Mouse (Mus musculus): ENCODE data around the gene Plcl2. TPM values are rescaled to one million over a fixed set of nuclear protein-coding genes. Genes with fewer than 3 reads are reported as not detected.
"Not testable (repeated sequence)": the region's sequence is repeated elsewhere in the genome, so short reads cannot be mapped to it uniquely, and the experiment has no call there.

The Plcl2 gene
- polyA plus RNA-seq, 1 experiment from 2014 or later, result 8.2 TPM

DNA sequence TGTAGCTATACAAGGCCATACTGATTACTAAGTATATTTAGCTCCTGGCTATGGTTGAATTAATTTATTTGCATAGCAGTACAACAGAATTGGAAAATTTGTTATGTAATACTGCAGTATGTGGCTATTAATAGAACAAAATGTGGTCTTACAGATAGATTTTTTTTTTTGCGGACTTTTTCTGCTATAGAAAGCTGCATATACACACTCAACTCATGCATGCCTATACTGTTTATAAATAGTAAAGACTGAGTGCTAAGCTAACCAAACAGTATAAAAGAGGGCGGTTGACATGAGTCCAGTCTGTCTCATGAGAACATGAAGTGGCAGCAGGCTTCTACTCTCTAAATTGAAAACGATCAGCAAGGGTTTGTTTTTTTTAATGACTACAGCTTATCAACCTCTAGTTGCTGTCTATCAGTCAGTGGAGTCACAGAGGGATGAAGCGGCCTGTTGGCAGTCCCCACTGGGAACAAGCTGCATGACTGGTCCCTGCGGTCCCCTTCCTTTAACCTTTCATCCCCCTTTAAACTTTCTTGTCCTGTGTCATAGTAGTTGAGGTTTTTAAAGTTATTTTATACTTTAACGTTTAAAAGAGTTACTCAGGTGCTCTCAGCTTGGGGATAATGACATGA is 8.7 kb downstream of the Plcl2 start:
- H3K27ac ChIP-seq (ENCODE audit: low read depth, low read length), result no peak overlapping the region
- 77% methylated on average over 6 of the region's 6 CpGs for WGBS
- H3K9ac ChIP-seq (ENCODE audit: low read depth, low read length), result no peak overlapping the region
- H3K4me1 ChIP-seq (ENCODE audit: control insufficient read depth, insufficient read depth, low read depth, low read length), result no peaks in the 10 kb centered on the region
- no peak overlapping the region for H3K4me3 ChIP-seq (ENCODE audit: low read length)
- no peak for ATAC-seq
- no peak overlapping the region for H3K4me2 ChIP-seq (ENCODE audit: low read length)
- no peaks in the 10 kb centered on the region for H3K9me3 ChIP-seq (ENCODE audit: control insufficient read depth, low read length)
- no peaks in the 10 kb centered on the region for H3K36me3 ChIP-seq (ENCODE audit: control insufficient read depth, insufficient read depth, low read length)
- no peaks in the 10 kb centered on the region for H3K27me3 ChIP-seq (replicated peaks; ENCODE audit: control insufficient read depth, insufficient read depth, low read length)

DNA sequence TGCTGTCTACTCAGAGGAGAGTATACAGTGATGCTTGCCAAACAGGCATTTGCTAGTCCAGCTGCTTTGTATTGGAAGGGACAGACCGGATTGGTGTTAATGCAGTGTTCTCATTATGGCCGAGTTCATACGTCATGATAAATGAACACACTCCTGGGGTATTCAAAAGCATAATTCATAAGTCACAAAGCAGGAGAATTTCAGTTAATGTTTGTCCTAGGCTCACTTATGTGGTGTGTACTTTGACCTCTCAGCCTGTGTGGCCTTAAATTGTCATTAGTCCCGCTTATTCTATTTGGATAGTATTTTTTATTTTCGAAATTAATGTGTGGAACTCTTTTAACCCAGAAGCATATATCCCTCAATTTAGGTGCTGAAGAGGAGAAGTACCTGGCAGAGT is 10.4 kb downstream of the Plcl2 start:
- 75% methylated on average over 5 of the region's 5 CpGs for WGBS
- H3K4me1 ChIP-seq (ENCODE audit: control insufficient read depth, insufficient read depth, low read depth, low read length), result no peaks in the 10 kb centered on the region
- ATAC-seq, result peak; percentile 50; the same call in 1 of the 2 replicates
- no peaks in the 10 kb centered on the region for H3K27me3 ChIP-seq (replicated peaks; ENCODE audit: control insufficient read depth, insufficient read depth, low read length)
- H3K4me2 ChIP-seq (ENCODE audit: low read length), result no peak overlapping the region
- H3K36me3 ChIP-seq (ENCODE audit: control insufficient read depth, insufficient read depth, low read length), result no peaks in the 10 kb centered on the region
- no peak overlapping the region for H3K27ac ChIP-seq (ENCODE audit: low read depth, low read length)
- no peaks in the 10 kb centered on the region for H3K9me3 ChIP-seq (ENCODE audit: control insufficient read depth, low read length)
- H3K9ac ChIP-seq (ENCODE audit: low read depth, low read length), result no peak overlapping the region
- no peak overlapping the region for H3K4me3 ChIP-seq (ENCODE audit: low read length)

DNA sequence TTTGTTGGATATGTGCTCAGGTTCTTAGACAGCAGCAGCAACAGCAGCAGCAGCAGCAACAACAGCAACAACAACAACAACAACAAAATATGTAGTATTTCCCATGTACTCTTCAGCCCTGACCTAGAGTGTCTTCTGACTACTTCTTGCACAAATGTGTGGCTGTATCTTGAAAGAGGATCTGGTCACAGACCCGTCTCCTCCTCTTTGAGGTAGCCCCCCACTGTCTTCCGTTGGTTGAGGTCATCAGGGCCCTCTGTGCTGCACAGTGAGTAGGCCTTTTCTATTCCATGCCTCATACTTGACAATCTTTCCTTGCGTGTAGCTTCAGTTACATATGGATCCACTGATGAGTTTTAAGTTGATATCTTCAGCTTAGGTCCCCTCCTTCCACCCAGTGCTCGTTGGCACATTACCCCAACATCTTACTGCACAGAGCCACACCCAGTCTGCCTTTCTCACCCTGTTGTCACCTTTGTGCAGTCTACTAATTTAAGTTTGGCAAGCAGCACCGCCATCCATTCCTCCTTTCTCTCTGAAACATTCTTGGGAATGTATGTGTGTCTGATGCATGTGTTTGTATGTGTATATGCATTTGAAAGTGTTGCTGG is 13.4 kb downstream of the Plcl2 start:
- 84% methylated on average over 5 of the region's 5 CpGs for WGBS

DNA sequence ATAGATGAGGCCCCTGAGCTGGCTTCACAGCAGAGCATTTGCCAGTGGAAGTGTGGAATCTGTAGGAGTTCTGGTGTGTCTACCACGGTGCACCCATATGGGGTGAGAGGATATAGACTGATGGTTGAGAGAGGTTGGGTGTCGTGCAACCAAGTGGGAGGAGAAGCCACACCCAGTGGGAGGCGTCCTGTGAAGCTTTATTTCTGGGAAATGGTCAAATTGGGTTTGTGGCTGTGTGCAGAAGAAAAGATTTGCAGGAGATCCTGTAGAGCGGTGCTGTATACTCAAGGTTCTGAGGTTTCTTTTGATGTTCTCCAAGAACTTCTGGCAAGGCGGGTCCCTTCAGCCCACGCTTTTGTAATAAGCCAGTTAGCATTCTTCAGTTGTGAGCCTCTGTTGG is 15.8 kb downstream of the Plcl2 start:
- Histone ChIP-seq H3K27ac (ENCODE audit: low read depth, low read length) (no peak overlapping the region), H3K9me3 (ENCODE audit: control insufficient read depth, low read length) (no peaks in the 10 kb centered on the region), H3K4me2 (ENCODE audit: low read length) (no peak overlapping the region), H3K9ac (ENCODE audit: low read depth, low read length) (no peak overlapping the region), H3K27me3 (replicated peaks; ENCODE audit: control insufficient read depth, insufficient read depth, low read length) (no peaks in the 10 kb centered on the region), H3K36me3 (ENCODE audit: control insufficient read depth, insufficient read depth, low read length) (no peaks in the 10 kb centered on the region), H3K4me1 (ENCODE audit: control insufficient read depth, insufficient read depth, low read depth, low read length) (no peaks in the 10 kb centered on the region), H3K4me3 (ENCODE audit: low read length) (no peak overlapping the region)
- 86% methylated on average over 6 of the region's 6 CpGs for WGBS
- ATAC-seq, result no peak

More for the DNA sequence above, 13.4 kb downstream of the Plcl2 start:
- Histone ChIP-seq H3K9me3 (ENCODE audit: control insufficient read depth, low read length) (no peaks in the 10 kb centered on the region), H3K4me1 (ENCODE audit: control insufficient read depth, insufficient read depth, low read depth, low read length) (no peaks in the 10 kb centered on the region), H3K27me3 (replicated peaks; ENCODE audit: control insufficient read depth, insufficient read depth, low read length) (no peaks in the 10 kb centered on the region), H3K4me3 (ENCODE audit: low read length) (no peak overlapping the region), H3K36me3 (ENCODE audit: control insufficient read depth, insufficient read depth, low read length) (no peaks in the 10 kb centered on the region), H3K27ac (ENCODE audit: low read depth, low read length) (no peak overlapping the region), H3K4me2 (ENCODE audit: low read length) (no peak overlapping the region), H3K9ac (ENCODE audit: low read depth, low read length) (no peak overlapping the region)
- ATAC-seq, result no peak

DNA sequence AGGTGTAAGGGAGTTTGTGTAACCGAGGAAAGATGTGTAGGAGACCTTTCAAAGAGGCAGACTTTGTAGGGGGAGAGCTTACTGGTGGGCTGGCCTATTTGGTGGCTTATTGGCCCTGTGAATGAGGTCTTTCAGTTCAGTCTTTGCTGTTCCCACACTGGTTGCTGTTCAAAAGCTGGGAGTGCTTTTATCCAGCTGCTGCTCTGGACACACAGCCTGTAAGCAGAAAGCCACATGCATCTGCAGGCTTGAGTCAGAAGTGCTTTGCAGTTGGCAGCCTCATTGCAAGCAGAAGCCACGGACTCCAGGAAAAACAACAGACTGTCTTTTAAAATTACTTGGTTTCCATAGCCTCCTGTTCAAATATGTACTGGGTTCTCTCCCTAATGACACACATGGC is 16.6 kb downstream of the Plcl2 start:
- Histone ChIP-seq H3K4me2 (ENCODE audit: low read length) (no peak overlapping the region), H3K36me3 (ENCODE audit: control insufficient read depth, insufficient read depth, low read length) (no peaks in the 10 kb centered on the region), H3K27ac (ENCODE audit: low read depth, low read length) (peak overlapping the region; percentile 29; the same call in 1 of the 2 replicates), H3K9me3 (ENCODE audit: control insufficient read depth, low read length) (no peaks in the 10 kb centered on the region), H3K4me3 (ENCODE audit: low read length) (no peak overlapping the region), H3K4me1 (ENCODE audit: control insufficient read depth, insufficient read depth, low read depth, low read length) (no peaks in the 10 kb centered on the region), H3K9ac (ENCODE audit: low read depth, low read length) (no peak overlapping the region), H3K27me3 (replicated peaks; ENCODE audit: control insufficient read depth, insufficient read depth, low read length) (no peaks in the 10 kb centered on the region)
- WGBS, result 48% methylated on average over 2 of the region's 2 CpGs
- ATAC-seq, result peak; percentile 70

DNA sequence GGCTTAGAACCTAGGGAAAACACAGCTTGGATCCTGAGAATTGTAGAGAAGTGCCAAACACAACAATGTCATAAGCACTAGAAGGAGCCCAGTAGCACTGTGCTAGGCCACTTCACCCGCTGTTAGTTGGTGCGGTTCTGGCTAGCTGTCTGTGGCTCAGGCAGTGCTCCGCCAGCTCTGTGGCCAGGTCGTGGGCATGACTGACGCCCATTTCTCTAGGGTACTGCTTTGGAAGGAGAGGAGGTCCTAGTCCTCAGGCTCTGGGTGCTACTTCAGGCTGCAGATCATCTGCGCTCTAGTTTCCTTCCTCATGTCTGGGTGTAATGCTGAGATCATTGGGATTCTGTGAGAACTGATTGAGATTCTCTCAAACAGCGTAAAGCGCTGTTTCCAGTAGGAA is 20.9 kb downstream of the Plcl2 start:
- no peak overlapping the region for H3K27ac ChIP-seq (ENCODE audit: low read depth, low read length)
- ATAC-seq, result no peak
- H3K9ac ChIP-seq (ENCODE audit: low read depth, low read length), result no peak overlapping the region
- WGBS, result 84% methylated on average over 7 of the region's 8 CpGs
- H3K4me3 ChIP-seq (ENCODE audit: low read length), result no peak overlapping the region
- H3K4me1 ChIP-seq (ENCODE audit: control insufficient read depth, insufficient read depth, low read depth, low read length), result no peaks in the 10 kb centered on the region
- H3K4me2 ChIP-seq (ENCODE audit: low read length), result no peak overlapping the region
- H3K36me3 ChIP-seq (ENCODE audit: control insufficient read depth, insufficient read depth, low read length), result no peaks in the 10 kb centered on the region
- no peaks in the 10 kb centered on the region for H3K27me3 ChIP-seq (replicated peaks; ENCODE audit: control insufficient read depth, insufficient read depth, low read length)
- no peaks in the 10 kb centered on the region for H3K9me3 ChIP-seq (ENCODE audit: control insufficient read depth, low read length)

DNA sequence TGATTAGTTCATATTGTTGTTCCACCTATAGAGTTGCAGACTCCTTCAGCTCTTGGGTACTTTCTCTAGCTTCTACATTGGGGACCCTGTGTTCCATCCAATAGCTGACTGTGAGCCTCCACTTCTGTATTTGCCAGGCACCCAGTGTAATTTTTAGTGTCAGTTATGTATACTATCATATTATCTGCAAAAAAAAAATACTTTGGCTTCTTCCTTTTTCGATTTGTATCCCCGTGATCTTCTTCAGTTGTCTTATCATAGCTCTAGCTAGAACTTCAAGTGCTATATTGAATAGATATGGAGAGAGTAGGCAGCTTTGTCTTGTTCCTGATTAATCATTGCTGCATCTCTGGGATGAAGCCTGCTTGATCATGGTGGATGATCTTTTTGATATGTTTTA is 25.7 kb downstream of the Plcl2 start:
- H3K4me1 ChIP-seq (ENCODE audit: control insufficient read depth, insufficient read depth, low read depth, low read length); H3K4me2 ChIP-seq (ENCODE audit: low read length); H3K36me3 ChIP-seq (ENCODE audit: control insufficient read depth, insufficient read depth, low read length); H3K4me3 ChIP-seq (ENCODE audit: low read length); H3K9ac ChIP-seq (ENCODE audit: low read depth, low read length); H3K27me3 ChIP-seq (replicated peaks; ENCODE audit: control insufficient read depth, insufficient read depth, low read length); H3K9me3 ChIP-seq (ENCODE audit: control insufficient read depth, low read length); ATAC-seq; H3K27ac ChIP-seq (ENCODE audit: low read depth, low read length): not testable (repeated sequence)
- WGBS, result 94% methylated on average over 2 of the region's 2 CpGs

DNA sequence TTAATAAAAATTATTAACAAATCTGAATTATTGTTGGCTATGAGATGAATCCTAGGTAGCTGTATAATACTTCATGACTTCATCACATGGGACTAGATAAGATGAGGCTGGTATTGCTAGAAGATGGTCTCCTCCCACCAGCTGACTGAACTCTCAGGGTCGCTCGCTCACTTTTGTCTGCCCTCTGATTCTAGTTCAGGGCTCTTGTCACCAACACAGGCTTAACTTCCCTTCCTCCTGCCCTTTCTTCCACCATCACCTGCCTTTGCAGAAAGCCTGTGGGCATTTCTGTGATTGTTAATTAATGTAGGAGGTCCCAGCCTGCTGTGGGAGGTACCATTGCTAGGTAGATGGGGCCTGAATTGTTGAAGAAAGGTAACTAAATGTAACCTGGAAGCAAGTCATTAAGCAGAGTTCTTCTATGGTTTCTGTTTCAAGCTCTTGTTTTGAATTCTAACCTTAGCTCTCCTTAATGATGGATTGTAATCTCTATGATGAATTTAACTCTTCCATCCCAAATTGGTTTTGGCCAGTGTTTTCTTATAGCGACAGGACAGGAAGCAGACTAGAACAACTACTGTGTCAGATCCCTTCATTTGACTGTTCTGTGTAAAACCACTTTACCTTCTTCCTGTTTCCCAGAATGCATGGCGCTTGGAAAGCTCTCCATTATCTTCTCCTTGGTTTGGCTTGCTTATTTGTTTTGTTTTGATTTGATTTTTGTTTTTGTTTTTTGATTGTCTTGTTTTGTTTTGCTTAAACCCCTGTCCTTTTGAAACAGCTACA is 27.4 kb downstream of the Plcl2 start:
- H3K9ac ChIP-seq (ENCODE audit: low read depth, low read length), result no peak overlapping the region
- no peak overlapping the region for H3K4me3 ChIP-seq (ENCODE audit: low read length)
- no peaks in the 10 kb centered on the region for H3K9me3 ChIP-seq (ENCODE audit: control insufficient read depth, low read length)
- no peak overlapping the region for H3K4me2 ChIP-seq (ENCODE audit: low read length)
- 92% methylated on average over 4 of the region's 4 CpGs for WGBS
- no peaks in the 10 kb centered on the region for H3K36me3 ChIP-seq (ENCODE audit: control insufficient read depth, insufficient read depth, low read length)
- ATAC-seq, result no peak
- H3K27me3 ChIP-seq (replicated peaks; ENCODE audit: control insufficient read depth, insufficient read depth, low read length), result no peaks in the 10 kb centered on the region
- no peak overlapping the region for H3K27ac ChIP-seq (ENCODE audit: low read depth, low read length)
- no peaks in the 10 kb centered on the region for H3K4me1 ChIP-seq (ENCODE audit: control insufficient read depth, insufficient read depth, low read depth, low read length)

DNA sequence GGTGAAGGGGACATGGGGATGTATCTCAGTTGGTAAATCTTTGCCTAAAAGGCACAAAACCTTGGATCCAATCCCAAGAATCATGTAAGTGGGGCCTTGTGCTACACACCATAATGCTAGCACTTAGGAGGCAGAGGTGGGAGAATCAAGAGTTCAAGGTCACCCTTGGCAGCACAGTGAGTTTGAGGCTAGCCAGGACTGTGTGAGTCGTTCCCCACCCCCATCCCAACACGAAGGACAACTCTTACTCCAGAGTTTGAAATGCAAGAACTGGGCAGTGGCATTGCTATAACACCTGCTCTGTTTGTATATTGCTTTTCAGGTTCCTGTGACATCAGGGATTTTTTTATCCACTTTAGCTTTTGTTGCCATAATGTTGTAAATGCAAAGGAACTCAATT is 28.6 kb downstream of the Plcl2 start:
- Histone ChIP-seq H3K27ac (ENCODE audit: low read depth, low read length) (no peak overlapping the region), H3K4me3 (ENCODE audit: low read length) (no peak overlapping the region), H3K9ac (ENCODE audit: low read depth, low read length) (no peak overlapping the region), H3K27me3 (replicated peaks; ENCODE audit: control insufficient read depth, insufficient read depth, low read length) (no peaks in the 10 kb centered on the region), H3K4me2 (ENCODE audit: low read length) (no peak overlapping the region), H3K36me3 (ENCODE audit: control insufficient read depth, insufficient read depth, low read length) (no peaks in the 10 kb centered on the region), H3K4me1 (ENCODE audit: control insufficient read depth, insufficient read depth, low read depth, low read length) (no peaks in the 10 kb centered on the region), H3K9me3 (ENCODE audit: control insufficient read depth, low read length) (0 out of 2 replicates have a peak, but pooled peaks cover 2% of the 10 kb centered on the region)
- ATAC-seq, result no peak
- 95% methylated on average over 2 of the region's 2 CpGs for WGBS
